In genomic region chr2:71655504-71656390, GRCm38 (mm10) we compare ENCODE assay signal across 8 mouse cellular contexts.
A peak's percentile ranks its signal among the peaks of the same experiment; 100 is the strongest.
DNase-seq lines count a peak whose midpoint lies in the region; ATAC-seq lines count a peak whose summit lies in the region.

No protein-coding gene starts in this region.

- WGBS in forebrain, embryonic 11.5 days: 1% methylated on average over 19 of the region's 19 CpGs
- 7% methylated on average over 19 of the region's 19 CpGs for WGBS in intestine, embryonic 15.5 days
- WGBS in midbrain, embryonic 16.5 days: under 1% methylated on average over 19 of the region's 19 CpGs

- peak; percentile 87 for ATAC-seq in forebrain, embryonic 11.5 days (replicated peaks; ENCODE audit: low FRiP score)
- ATAC-seq in intestine, embryonic 15.5 days: peak; percentile 56
- ATAC-seq in midbrain, embryonic 16.5 days: peak; percentile 61; the same call in 1 of the 2 replicates

- no peaks in the 10 kb centered on the region for H3K9me3 ChIP-seq in forebrain, embryonic 11.5 days (ENCODE audit: control insufficient read depth, low read length)
- H3K9me3 ChIP-seq in intestine, embryonic 15.5 days: no peaks in the 10 kb centered on the region
- no peaks in the 10 kb centered on the region for H3K9me3 ChIP-seq in midbrain, embryonic 16.5 days (replicated peaks; ENCODE audit: control insufficient read depth, low read length, poor library complexity, severe bottlenecking)

- peaks cover 16% of the 10 kb centered on the region for H3K4me1 ChIP-seq in forebrain, embryonic 11.5 days (replicated peaks; ENCODE audit: control insufficient read depth, insufficient read depth, low read length)
- peaks cover 10% of the 10 kb centered on the region for H3K4me1 ChIP-seq in intestine, embryonic 15.5 days (replicated peaks)
- H3K4me1 ChIP-seq in midbrain, embryonic 16.5 days (ENCODE audit: control insufficient read depth, insufficient read depth, low read length): peaks cover 29% of the 10 kb centered on the region

- peak overlapping the region; percentile 26 for H3K4me3 ChIP-seq in forebrain, embryonic 11.5 days (ENCODE audit: low read depth, low read length)
- H3K4me3 ChIP-seq in intestine, embryonic 15.5 days (replicated peaks): peak overlapping the region; percentile 26
- H3K4me3 ChIP-seq in midbrain, embryonic 16.5 days (ENCODE audit: low read depth, low read length): peak overlapping the region; percentile 25

- peak overlapping the region; percentile 87 for H3K27ac ChIP-seq in forebrain, embryonic 11.5 days (ENCODE audit: low read depth, low read length)
- H3K27ac ChIP-seq in intestine, embryonic 15.5 days: no peak overlapping the region
- no peak overlapping the region; the same call in 1 of the 2 replicates for H3K27ac ChIP-seq in midbrain, embryonic 16.5 days (ENCODE audit: low read length)

- peak; percentile 15 for DNase-seq in kidney, postnatal 14 days
- DNase-seq in kidney, adult 11 months: no peak
- DNase-seq in WW6 (ENCODE audit: low read depth, low spot score): peak; percentile 91
- peak; percentile 93 for DNase-seq in forebrain, embryonic 11.5 days (ENCODE audit: low spot score)
- DNase-seq in layer of hippocampus, adult 18-20 months (ENCODE audit: low spot score in 2 of 2): no peak
- DNase-seq in frontal cortex, postnatal 25 days (ENCODE audit: low spot score in 2 of 2): no peak

- peak overlapping the region; percentile 70 for H3K9ac ChIP-seq in forebrain, embryonic 11.5 days (ENCODE audit: low read length)
- H3K9ac ChIP-seq in intestine, embryonic 15.5 days: peak overlapping the region; percentile 42
- H3K9ac ChIP-seq in midbrain, embryonic 16.5 days (ENCODE audit: low read depth, low read length): peak overlapping the region; percentile 63

- no peaks in the 10 kb centered on the region for H3K36me3 ChIP-seq in forebrain, embryonic 11.5 days (ENCODE audit: control insufficient read depth, insufficient read depth, low read length)
- H3K36me3 ChIP-seq in intestine, embryonic 15.5 days: no peaks in the 10 kb centered on the region
- no peaks in the 10 kb centered on the region for H3K36me3 ChIP-seq in midbrain, embryonic 16.5 days (ENCODE audit: control insufficient read depth, insufficient read depth, low read length)

- peak overlapping the region; percentile 50 for H3K4me2 ChIP-seq in forebrain, embryonic 11.5 days (ENCODE audit: low read depth, low read length, severe bottlenecking)
- H3K4me2 ChIP-seq in intestine, embryonic 15.5 days (replicated peaks): peak overlapping the region; percentile 66
- peak overlapping the region; percentile 59 for H3K4me2 ChIP-seq in midbrain, embryonic 16.5 days (ENCODE audit: low read length)

- no peaks in the 10 kb centered on the region for H3K27me3 ChIP-seq in forebrain, embryonic 11.5 days (ENCODE audit: control insufficient read depth, insufficient read depth, low read length)
- no peaks in the 10 kb centered on the region for H3K27me3 ChIP-seq in intestine, embryonic 15.5 days (replicated peaks)
- no peaks in the 10 kb centered on the region for H3K27me3 ChIP-seq in midbrain, embryonic 16.5 days (ENCODE audit: control insufficient read depth, insufficient read depth, low read depth, low read length)

Comparison
In these comparisons a context has a peak if more than half of its experiments do, and no peak if none do; other contexts are left out.
1. DNase-seq: peak in kidney, postnatal 14 days (single experiment), WW6 (single experiment) and forebrain, embryonic 11.5 days (single experiment); none in kidney, adult 11 months (single experiment), layer of hippocampus, adult 18-20 months (0 of 2) and frontal cortex, postnatal 25 days (0 of 2).
2. Peak in every context shown above with its lines, with median percentiles within 50 percentile points of each other: ATAC-seq, H3K4me2 ChIP-seq, H3K4me3 ChIP-seq and H3K9ac ChIP-seq.